Mouse (Mus musculus): Measurements from ENCODE around the gene H2-Oa.
A peak's percentile ranks its signal among the peaks of the same experiment; 100 is the strongest.

The H2-Oa gene

GRCm38 (mm10) chr17:34122188-34122984 is 30.2 kb downstream of the H2-Oa start, which contains the start of gene Brd2:
Gene Brd2, minus strand, starts transcription at chr17:34122634.
- peak; percentile 98 for DNase-seq (ENCODE audit: low read depth)

DNA sequence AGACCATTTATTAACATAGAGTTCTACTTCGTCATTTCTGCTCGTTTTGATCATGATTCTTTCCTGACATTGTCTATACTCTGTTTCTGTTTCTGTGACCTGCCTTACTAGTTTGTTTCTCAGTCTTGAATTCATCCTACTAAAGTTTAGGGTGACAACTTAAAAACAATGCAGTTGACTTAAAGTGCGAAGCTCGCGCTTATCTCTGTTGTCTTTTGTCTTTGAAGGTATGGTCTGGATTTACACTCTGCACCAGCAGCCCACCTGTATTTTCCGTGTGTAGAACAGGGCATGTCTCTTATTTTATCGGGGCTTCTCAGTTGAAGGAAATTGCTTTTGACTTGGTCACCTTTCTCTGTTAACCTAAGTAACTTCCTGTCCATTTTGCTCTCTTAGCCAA is 31.0 kb downstream of the H2-Oa start:
- no peak for DNase-seq (ENCODE audit: low read depth)

GRCm38 (mm10) chr17:34123518-34123917 is 31.4 kb downstream of the H2-Oa start:
- no peak for DNase-seq (ENCODE audit: low read depth)

GRCm38 (mm10) chr17:34124649-34125048 is 32.5 kb downstream of the H2-Oa start:
- DNase-seq (ENCODE audit: low read depth), result no peak

DNA sequence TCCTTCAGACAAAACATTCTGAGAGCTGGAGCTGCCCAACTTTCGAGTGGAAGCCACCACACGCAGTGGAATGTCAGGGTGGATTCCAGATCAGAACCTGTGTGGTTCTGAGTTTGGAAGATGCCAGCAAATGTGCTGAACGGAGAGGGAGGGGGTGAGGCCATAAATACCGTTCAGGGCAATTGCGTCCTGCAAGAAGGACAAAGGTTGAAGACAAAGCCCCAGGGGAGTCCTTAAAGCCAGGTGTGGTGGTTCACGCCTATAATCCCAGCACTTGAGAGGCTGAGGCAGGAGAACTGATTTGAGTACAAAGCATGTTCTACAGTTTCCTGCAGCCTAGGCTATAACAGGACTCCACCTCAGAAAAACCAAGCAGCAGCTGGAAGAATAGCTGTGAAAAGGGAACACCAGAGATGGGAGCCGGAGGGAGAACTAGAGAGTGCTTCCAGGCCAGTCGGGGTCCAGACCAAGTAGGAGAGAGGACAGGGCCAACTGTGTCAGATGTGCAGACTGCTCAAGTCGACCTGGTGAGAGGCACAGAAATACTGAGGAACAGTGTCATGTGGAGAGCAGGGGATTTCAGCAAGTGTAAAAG is 34.8 kb downstream of the H2-Oa start:
- no peak for DNase-seq (ENCODE audit: low read depth)

GRCm38 (mm10) chr17:34127475-34127874 is 35.3 kb downstream of the H2-Oa start:
- DNase-seq (ENCODE audit: low read depth), result peak; percentile 81

- peak; percentile 75 for DNase-seq (ENCODE audit: low read depth)
Measured at GRCm38 (mm10) chr17:34128264-34128937, 36.3 kb downstream of the H2-Oa start.

DNA sequence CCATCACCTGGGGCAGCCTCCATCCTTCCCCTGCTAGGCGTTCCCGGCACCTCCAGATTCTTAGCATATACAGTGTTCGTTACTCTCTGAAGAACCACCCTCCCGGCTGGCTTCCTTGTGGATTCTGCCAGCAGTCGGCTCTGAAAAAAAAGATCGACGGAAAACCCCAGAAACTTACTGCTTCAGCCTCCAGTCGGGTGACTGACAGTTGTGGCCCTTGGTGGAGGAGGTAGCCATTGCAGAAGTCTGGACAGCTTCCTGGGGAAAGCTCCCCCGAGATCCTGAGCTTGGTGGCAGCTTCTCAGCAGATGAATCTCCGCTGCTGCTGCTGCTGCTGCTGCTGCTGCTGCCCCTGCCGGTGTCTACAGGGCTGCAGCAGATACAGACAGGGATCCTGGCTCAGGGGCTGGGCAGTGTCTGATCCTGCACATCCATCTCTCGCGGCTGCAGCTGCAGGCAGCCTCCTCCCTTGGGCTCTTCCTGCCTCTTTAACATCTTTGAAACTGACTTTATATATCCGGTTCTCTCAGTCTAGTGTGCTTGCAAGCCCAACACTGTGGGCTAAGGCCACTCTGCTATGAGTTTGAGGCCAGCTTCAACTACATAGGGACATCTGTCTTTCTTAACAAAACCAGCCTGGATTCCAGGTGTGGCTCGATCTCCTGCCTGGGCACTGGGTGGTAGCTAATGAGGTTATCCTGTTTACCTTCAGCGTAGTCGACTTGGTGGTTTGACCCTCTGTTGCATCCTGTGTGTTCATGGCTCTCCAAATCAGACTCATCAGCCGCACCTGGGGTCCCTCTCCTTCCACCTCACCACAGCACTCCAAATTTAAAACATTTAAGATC is 37.0 kb downstream of the H2-Oa start:
- peak; percentile 70 for DNase-seq (ENCODE audit: low read depth)

GRCm38 (mm10) chr17:34130073-34130947 is 38.2 kb downstream of the H2-Oa start:
- no peak for DNase-seq (ENCODE audit: low read depth)

GRCm38 (mm10) chr17:34131911-34132310 is 39.8 kb downstream of the H2-Oa start:
- no peak for DNase-seq (ENCODE audit: low read depth)

DNA sequence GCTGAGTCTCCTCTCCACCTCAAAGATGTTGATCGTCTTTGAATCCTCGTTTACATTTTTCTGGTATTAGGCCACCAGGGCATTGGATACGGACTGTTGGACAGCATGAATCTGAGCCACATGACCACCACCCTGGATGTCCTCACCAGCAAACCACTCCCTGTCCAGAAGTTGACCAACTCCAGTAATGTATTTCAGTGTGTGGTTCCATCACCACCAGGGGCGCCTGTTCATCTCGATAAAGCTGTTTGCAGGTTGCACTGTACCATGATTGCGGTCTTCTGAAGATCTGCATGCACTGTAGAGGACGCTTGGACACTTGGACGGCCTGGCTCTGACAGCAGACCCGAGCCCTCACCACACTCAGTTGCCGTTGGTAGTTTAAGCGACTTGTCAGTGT is 41.1 kb downstream of the H2-Oa start:
- DNase-seq (ENCODE audit: low read depth), result peak; percentile 33

GRCm38 (mm10) chr17:34134451-34134850 is 42.3 kb downstream of the H2-Oa start:
- DNase-seq (ENCODE audit: low read depth), result peak; percentile 34

GRCm38 (mm10) chr17:34135297-34136224 is 43.4 kb downstream of the H2-Oa start:
- peak; percentile 100 for DNase-seq (ENCODE audit: low read depth)

DNA sequence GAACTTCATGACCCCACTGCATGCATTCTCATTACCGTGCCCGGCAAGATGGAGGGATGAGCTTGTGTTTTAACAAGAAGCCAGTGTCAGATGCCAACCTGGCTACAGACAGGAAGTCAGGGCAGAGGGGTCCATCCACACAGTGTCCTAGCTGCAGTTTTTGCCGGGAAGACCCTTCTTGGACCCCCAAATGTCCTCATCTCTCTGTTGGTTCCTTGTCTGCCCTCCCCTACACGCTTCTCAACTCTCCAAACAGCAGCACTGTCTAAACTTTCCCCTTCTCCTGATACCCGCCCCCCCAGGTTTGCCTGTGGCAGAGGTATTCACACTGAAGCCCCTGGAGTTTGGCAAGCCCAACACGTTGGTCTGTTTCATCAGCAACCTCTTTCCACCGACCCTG is 45.5 kb downstream of the H2-Oa start:
- no peak for DNase-seq (ENCODE audit: low read depth)

- DNase-seq (ENCODE audit: low read depth), result no peak
Measured at GRCm38 (mm10) chr17:34138655-34139054, 46.5 kb downstream of the H2-Oa start.

DNA sequence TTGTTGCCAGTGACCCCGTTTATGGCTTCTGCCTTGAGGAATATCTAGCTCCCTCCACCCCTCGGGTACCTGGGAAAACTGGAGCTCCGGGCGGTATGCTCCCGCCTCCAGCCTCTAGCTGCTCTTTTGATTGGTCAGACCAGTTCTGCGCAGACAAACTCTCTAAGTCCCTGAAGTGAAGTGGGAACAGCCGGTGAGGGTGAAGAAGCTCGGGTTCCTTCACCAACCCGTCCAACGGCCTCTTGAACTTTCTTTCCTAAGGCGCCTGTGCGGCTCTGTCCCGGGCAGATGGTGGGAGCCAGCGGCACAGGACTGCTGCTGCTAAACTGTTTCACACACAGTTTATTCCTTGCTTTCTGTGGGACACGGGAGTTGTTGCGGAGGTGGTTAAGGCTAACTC is 47.3 kb downstream of the H2-Oa start:
- no peak for DNase-seq (ENCODE audit: low read depth)

DNA sequence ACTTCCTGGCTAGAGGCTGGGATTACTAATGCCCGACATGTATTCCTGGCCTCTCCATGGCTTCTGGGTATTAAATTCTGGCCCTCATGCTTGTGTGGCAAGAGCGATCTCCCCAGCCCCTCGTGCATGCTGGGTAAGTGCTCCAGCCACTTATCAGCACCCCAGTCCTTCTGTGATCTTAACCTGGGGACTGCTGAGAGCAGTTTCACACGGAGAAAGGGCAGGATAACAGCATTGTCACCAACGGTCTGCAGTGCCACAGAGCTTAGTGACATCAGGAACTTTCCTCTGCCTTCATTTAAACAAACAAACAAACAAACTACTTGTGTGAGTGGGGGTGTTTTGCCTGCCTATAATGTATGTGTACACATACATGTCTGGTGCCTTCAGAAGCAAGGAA is 48.1 kb downstream of the H2-Oa start:
- no peak for DNase-seq (ENCODE audit: low read depth)

DNA sequence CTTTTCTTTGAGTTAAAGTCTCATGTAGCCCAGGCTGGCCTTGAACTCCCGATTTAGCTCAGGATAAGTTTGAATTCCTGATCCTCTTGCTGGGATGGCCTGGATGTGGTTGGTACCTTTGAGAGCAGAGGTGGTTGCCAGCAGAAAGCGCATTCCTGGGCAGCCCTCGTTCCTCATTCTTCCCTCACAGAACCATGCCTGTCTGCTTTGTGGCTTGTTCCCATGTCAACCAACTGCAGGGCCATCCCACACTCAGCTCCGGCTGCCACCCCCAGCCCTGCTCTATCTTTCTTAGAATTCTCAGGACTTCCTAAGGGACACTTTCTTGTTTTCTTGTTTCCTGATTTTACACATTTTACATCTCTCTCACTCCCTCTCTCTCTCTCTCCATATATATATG is 49.3 kb downstream of the H2-Oa start:
- DNase-seq (ENCODE audit: low read depth), result no peak

GRCm38 (mm10) chr17:34142456-34143010 is 50.4 kb downstream of the H2-Oa start:
- peak; percentile 24 for DNase-seq (ENCODE audit: low read depth)

DNA sequence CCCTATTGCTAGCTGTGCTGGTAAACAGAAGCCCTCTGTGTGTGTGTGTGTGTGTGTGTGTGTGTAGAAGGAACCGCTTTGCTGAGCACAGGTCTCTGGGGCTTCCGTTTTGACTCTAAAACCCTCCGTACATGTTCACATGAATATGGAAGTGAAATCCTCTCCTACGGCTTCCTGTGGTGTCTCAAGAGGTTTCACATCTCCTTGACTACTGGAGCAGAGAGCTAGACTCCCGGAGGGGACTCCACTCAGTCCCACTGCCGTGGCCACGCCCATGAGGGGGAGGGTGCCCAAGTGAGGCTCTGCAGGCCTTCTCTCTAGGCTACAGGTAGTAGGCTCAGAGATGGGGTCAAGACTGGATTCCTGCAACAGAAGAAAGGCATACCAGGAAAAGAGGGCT is 50.9 kb downstream of the H2-Oa start, which contains the start of gene H2-DMb2:
Gene H2-DMb2 (plus strand): TSS at position 275 of the 400 bp plus-strand sequence.
- DNase-seq (ENCODE audit: low read depth), result peak; percentile 78

All from naive thymus-derived CD4-positive, alpha-beta T cell, adult 2 months (primary cell).